Mouse (Mus musculus) gastrocnemius, postnatal 4 days (tissue): ENCODE data around the gene Sgtb. TPM values are rescaled to one million over a fixed set of nuclear protein-coding genes. Genes with fewer than 3 reads are reported as not detected.
A peak's percentile ranks its signal among the peaks of the same experiment; 100 is the strongest.

Experiments
- DNase-seq, 2 experiments: peaks; one replicate each; pipeline ENCODE4 v3.0.0; 2021 to 2022; ENCODE audit warnings: low spot score in 2 of 2, mixed read lengths in 2 of 2
- total RNA-seq, 2 experiments: library from RNA; stranded (reverse); gene quantifications; 2 replicates each; pipeline ENCODE4 v1.2.3; 2021

Sgtb gene
- total RNA-seq, 2 experiments from 2014 or later: 3.3 to 3.5 TPM

- DNase-seq: no peak
These were observed 772 bp upstream of the Sgtb start for GRCm38 (mm10) chr13:104108651-104109287.

GRCm38 (mm10) chr13:104109816-104110521 lies 428 bp downstream of the Sgtb start:
- peak in 1 of 2 experiments; percentile 34 for DNase-seq

- no peak for DNase-seq
These were observed 985 bp downstream of the Sgtb start for GRCm38 (mm10) chr13:104110526-104110925.

- DNase-seq: no peak
These were observed 2.8 kb downstream of the Sgtb start for GRCm38 (mm10) chr13:104112266-104112900.

GRCm38 (mm10) chr13:104113782-104114181 lies 4.2 kb downstream of the Sgtb start:
- DNase-seq: no peak

- no peak for DNase-seq
These were observed 5.3 kb downstream of the Sgtb start for GRCm38 (mm10) chr13:104114827-104115226.

GRCm38 (mm10) chr13:104122078-104122840 lies 12.7 kb downstream of the Sgtb start:
- DNase-seq: no peak

GRCm38 (mm10) chr13:104123662-104124381 lies 14.3 kb downstream of the Sgtb start:
- DNase-seq: no peak

GRCm38 (mm10) chr13:104132561-104132960 lies 23.0 kb downstream of the Sgtb start:
- DNase-seq: no peak

GRCm38 (mm10) chr13:104134510-104135085 lies 25.1 kb downstream of the Sgtb start:
- DNase-seq: no peak

- DNase-seq: peak; percentile 61 to 79
These were observed 30.0 kb downstream of the Sgtb start for GRCm38 (mm10) chr13:104139369-104140209.

GRCm38 (mm10) chr13:104144871-104145270 lies 35.3 kb downstream of the Sgtb start:
- DNase-seq: no peak

GRCm38 (mm10) chr13:104145646-104146045 lies 36.1 kb downstream of the Sgtb start:
- DNase-seq: no peak

- no peak for DNase-seq
These were observed 44.6 kb downstream of the Sgtb start for GRCm38 (mm10) chr13:104154180-104154579.

- DNase-seq: no peak
These were observed 45.6 kb downstream of the Sgtb start for GRCm38 (mm10) chr13:104155106-104155505.

GRCm38 (mm10) chr13:104155686-104156085 lies 46.1 kb downstream of the Sgtb start:
- DNase-seq: no peak

GRCm38 (mm10) chr13:104171711-104172110 lies 62.2 kb downstream of the Sgtb start:
- no peak for DNase-seq

- no peak for DNase-seq
These were observed 63.0 kb downstream of the Sgtb start for GRCm38 (mm10) chr13:104172498-104172897.

- no peak for DNase-seq
These were observed 67.3 kb downstream of the Sgtb start for GRCm38 (mm10) chr13:104176874-104177273.
